Mouse (Mus musculus) induced T-regulatory cell, adult 2 months (primary cell): ENCODE measurements at regions not wholly inside any gene's neighbourhood (a gene's known extent, or its start where the extent isn't known, plus 50 kb on each side); places are given as distances from the start of the nearest gene placed in this dataset.
"Not testable (repeated sequence)": the region's sequence is repeated elsewhere in the genome, so short reads cannot be mapped to it uniquely, and the experiment has no call there.

Experiments
- DNase-seq: peaks from one replicate; pipeline ENCODE4 v3.0.0-alpha.2; 2012; ENCODE audit warnings: low read depth

GRCm38 (mm10) chr2:3864872-3865271 is 152.6 kb upstream of the Frmd4a start:
- no peak for DNase-seq

GRCm38 (mm10) chr2:3866736-3867135 is 150.8 kb upstream of the Frmd4a start:
- DNase-seq = not testable (repeated sequence)

- no peak for DNase-seq
Measured at GRCm38 (mm10) chr2:3869701-3870100, 147.8 kb upstream of the Frmd4a start.

- DNase-seq = no peak
Measured at GRCm38 (mm10) chr2:3871748-3872147, 145.8 kb upstream of the Frmd4a start.

- DNase-seq = no peak
Measured at GRCm38 (mm10) chr2:3887000-3887399, 130.5 kb upstream of the Frmd4a start.

- no peak for DNase-seq
Measured at GRCm38 (mm10) chr2:3887845-3888433, 129.6 kb upstream of the Frmd4a start.

- no peak for DNase-seq
Measured at GRCm38 (mm10) chr2:3889381-3889780, 128.1 kb upstream of the Frmd4a start.

- DNase-seq = no peak
Measured at GRCm38 (mm10) chr2:3890462-3890861, 127.1 kb upstream of the Frmd4a start.

- no peak for DNase-seq
Measured at GRCm38 (mm10) chr2:3907026-3907425, 110.5 kb upstream of the Frmd4a start.

GRCm38 (mm10) chr2:3908192-3908591 is 109.3 kb upstream of the Frmd4a start:
- DNase-seq = no peak

GRCm38 (mm10) chr2:3910086-3910891 is 107.2 kb upstream of the Frmd4a start:
- no peak for DNase-seq

- no peak for DNase-seq
Measured at GRCm38 (mm10) chr2:3915141-3915540, 102.4 kb upstream of the Frmd4a start.

- DNase-seq = no peak
Measured at GRCm38 (mm10) chr2:3916365-3916764, 101.2 kb upstream of the Frmd4a start.

- no peak for DNase-seq
Measured at GRCm38 (mm10) chr2:3918156-3918555, 99.4 kb upstream of the Frmd4a start.

GRCm38 (mm10) chr2:3919893-3920292 is 97.6 kb upstream of the Frmd4a start:
- DNase-seq = no peak

- not testable (repeated sequence) for DNase-seq
Measured at GRCm38 (mm10) chr2:3921084-3921483, 96.4 kb upstream of the Frmd4a start.

- no peak for DNase-seq
Measured at GRCm38 (mm10) chr2:3922739-3923138, 94.8 kb upstream of the Frmd4a start.

GRCm38 (mm10) chr2:3924696-3925095 is 92.8 kb upstream of the Frmd4a start:
- no peak for DNase-seq

GRCm38 (mm10) chr2:3925199-3925598 is 92.3 kb upstream of the Frmd4a start:
- no peak for DNase-seq

GRCm38 (mm10) chr2:3926129-3926528 is 91.4 kb upstream of the Frmd4a start:
- no peak for DNase-seq

- no peak for DNase-seq
Measured at GRCm38 (mm10) chr2:3927141-3927810, 90.2 kb upstream of the Frmd4a start.

GRCm38 (mm10) chr2:3927853-3928252 is 89.7 kb upstream of the Frmd4a start:
- DNase-seq = no peak

- DNase-seq = no peak
Measured at GRCm38 (mm10) chr2:3930650-3931049, 86.9 kb upstream of the Frmd4a start.
